Mouse (Mus musculus) thymus, adult 2 months (tissue): ENCODE measurements around the gene Scfd2.

ENCODE experiments used
- CTCF ChIP-seq: fragments of 200-500 bp; IDR thresholded peaks from 2 replicates; pipeline ENCODE4 v1.5.1; 2012; ENCODE audit warnings: mild to moderate bottlenecking, control low read depth, low read length, moderate library complexity, borderline replicate concordance; ENCODE audit not compliant: control insufficient read depth, poor library complexity, insufficient read depth; ENCODE audit errors: extremely low read depth
- POLR2A ChIP-seq: fragments of 200-500 bp; IDR thresholded peaks from 2 replicates; pipeline ENCODE4 v1.6.1; 2012; ENCODE audit warnings: mild to moderate bottlenecking, low read length, control low read depth, moderate library complexity; ENCODE audit not compliant: control insufficient read depth, poor library complexity, insufficient read depth; ENCODE audit errors: extremely low read depth

- TF ChIP-seq CTCF: no peak
- no peak for TF ChIP-seq POLR2A
Measured at GRCm38 (mm10) chr5:74273313-74273712, 258.2 kb downstream of the Scfd2 start.
